In the genomic region with DNA sequence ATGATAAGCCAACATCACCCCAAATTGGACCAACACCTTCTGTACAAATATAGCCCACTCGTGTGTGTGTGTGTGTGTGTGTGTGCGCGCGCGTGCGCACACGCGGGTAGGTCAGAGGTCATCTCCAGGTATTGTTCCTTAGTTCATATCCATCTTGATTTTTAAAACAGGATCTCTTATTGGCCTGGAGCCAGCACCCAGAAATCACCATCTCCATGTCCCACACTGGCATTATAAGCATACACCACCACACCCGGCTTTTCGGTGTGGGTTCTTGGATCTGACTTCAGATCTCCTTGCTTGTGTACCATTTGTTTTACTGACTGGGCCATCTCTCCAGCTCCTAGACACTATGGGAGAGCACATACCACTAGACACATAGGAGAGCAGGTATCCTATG, we compare ENCODE assay signal across 13 mouse cellular contexts.
"Had no signal": no experiment of that assay in that cellular context is flagged by ENCODE, and none has a peak within 500 bp of the region (broad histone marks: within the 10 kb centered on the region; RNA-seq: fewer than 3 reads in every experiment).

No protein-coding gene starts in this region.

- ATAC-seq: liver, postnatal 0 days had no signal

- H3K4me2 ChIP-seq: liver, embryonic 13.5 days; lung, embryonic 15.5 days; midbrain, embryonic 12.5 days; stomach, embryonic 15.5 days had no signal

- H3K9ac ChIP-seq: liver, embryonic 13.5 days; liver, postnatal 0 days; lung, embryonic 15.5 days; midbrain, embryonic 12.5 days; stomach, embryonic 15.5 days had no signal

- H3K4me3 ChIP-seq: liver, embryonic 13.5 days; lung, embryonic 15.5 days; megakaryocyte, embryonic 14.5 days; midbrain, embryonic 12.5 days; stomach, embryonic 15.5 days had no signal

- H3K4me1 ChIP-seq: liver, embryonic 13.5 days; lung, embryonic 15.5 days; stomach, embryonic 15.5 days had no signal

- H3K27ac ChIP-seq: liver, embryonic 13.5 days; lung, embryonic 15.5 days; macrophage; midbrain, embryonic 12.5 days; stomach, embryonic 15.5 days had no signal

- H3K36me3 ChIP-seq: liver, embryonic 13.5 days; lung, embryonic 15.5 days; midbrain, embryonic 12.5 days; stomach, embryonic 15.5 days had no signal

- H3K27me3 ChIP-seq: liver, embryonic 13.5 days; lung, embryonic 15.5 days; midbrain, embryonic 12.5 days; stomach, embryonic 15.5 days had no signal

- DNase-seq: kidney, adult 8-10 months; kidney, postnatal 25 days; liver; liver, embryonic 13.5 days; liver, postnatal 0 days; lung, postnatal 14 days; thymus, adult 2 months; thymus, postnatal 25 days had no signal

- H3K9me3 ChIP-seq: liver, embryonic 13.5 days; lung, embryonic 15.5 days; megakaryocyte, embryonic 14.5 days; midbrain, embryonic 12.5 days; stomach, embryonic 15.5 days had no signal
